Mouse (Mus musculus) cerebellum, adult 8-10 months (tissue): ENCODE measurements around the gene Vps37d.

Experiments used
- DNase-seq: peaks from one replicate; pipeline ENCODE4 v3.0.0; 2022

Gene Vps37d

DNA sequence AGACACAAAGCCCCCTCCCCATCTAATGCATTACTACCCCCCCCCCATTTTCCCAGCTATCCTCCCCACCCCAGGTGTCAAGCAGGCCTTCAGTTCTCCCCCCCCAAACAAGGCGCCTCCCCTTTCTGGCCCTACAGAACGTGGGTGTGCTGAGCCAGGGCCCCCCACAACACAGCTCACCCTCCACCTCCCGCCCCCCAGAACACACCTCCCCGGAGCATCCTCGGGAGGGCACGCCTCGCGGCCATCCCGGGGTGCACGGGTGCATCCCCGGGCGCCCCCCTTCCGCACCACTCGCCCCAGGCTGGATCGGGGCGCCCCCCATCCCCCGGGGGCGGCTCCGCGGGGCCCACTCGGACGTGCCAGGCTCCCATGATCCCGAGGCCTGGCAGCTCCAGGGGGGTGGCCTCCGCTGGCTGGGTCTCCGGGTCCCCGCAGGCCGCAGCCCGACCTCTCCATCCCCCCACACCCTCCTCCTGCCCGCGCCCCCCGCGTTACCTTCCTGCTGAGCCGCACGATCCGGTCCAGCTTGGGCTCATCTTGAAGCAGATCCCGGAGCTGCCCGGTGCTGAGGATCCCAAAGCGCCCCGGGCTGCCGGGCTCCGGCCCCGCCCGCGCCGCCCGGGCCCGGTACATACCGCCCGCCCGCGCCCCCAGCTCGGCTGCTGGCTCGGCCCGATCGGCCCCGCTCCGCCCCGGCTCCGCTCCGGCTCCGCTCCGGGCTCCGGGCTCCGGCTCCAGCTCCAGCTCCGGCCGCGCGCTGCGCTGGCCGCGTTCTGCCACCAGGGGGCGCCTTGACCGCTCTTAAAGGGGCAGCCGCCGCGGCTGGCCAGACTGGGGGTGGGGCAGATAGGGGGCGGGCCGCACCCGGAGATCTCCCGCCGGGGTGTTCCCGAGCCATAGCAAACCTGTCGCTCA lies at the start of gene Vps37d:
TSS of gene Vps37d (minus strand) at position 703 of the 918 bp plus-strand sequence.
- DNase-seq: peak; percentile 95

DNA sequence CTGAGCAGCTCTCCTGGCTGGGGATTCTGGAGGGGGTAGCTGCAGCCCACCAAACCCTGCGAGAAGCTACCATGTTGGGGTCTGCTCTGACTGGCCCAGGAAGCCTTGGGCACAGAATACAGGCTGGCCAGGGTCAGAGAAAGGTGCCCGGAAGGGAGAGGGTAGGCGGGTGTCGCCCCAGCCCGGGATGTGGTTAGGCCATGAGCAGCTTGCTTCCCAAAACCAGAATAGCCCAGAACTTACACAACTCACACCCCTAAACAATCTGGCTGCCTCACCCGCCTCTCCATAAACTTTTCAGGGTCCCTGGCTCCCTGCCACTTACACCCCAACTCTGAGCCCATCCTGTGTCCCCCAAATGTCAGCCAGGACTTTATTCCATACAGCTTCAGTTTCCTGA lies 49.6 kb upstream of the Vps37d start:
- DNase-seq: no peak

DNA sequence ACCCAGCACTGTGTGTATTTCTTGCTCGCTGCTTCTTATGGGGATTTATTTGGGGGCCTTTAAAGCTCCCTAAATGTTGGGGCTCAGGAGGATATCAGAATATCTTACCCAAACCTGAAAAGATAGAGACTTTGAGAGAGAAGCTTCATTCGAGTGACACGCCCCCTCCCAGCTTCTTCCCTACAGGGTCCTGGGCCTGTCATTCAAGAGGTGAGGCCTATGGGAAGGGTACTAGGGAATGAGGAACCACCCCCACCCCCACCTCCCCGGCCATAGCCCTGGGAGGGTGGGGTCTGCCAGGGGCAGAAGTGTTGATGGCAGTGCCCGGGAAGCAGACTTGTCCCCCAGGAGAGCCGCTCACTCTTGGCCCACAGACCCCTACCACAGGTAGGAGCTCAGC lies 48.1 kb upstream of the Vps37d start:
- DNase-seq: no peak

DNA sequence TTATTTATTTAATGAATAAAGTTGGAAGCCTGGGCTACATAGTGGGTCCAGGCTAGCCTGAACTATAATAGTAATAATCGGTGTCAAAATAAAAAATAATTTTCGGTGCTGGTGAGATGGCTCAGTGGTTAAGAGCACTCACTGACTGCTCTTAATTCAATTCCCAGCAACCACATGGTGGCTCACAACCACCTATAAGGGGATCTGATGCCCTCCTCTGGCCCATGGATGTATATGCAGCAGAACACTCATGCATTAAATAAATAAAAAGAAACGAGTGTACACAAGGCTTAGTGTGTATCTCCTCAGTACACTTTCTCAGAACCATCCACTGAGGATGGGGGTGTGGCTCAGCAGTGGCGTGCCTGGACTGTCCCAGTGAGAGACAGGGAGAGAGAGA lies 42.7 kb upstream of the Vps37d start:
- no peak for DNase-seq

DNA sequence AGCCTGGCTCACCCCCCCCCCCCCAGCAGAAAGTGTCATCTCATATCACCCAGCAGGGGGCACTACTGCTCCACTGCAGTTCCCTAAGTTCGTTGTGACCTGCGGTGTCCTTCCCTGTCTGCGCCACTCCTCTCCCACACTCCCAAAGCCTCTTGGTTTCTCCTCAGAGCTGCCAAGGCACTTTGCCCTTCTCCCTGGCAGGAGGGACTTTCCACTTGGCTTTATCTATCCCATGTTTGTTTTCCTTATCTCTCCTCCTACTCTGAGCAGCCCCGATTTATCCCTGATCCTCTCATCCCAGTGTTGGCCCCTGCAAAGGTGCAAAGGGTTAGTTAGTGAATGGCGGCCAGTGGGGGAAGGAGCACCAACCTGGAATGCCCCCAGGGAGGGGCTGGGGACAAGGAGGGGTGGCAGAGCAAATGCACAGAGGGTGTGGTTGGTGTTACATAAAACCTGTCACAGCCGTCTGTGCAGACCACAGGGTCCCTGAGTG lies 40.6 kb upstream of the Vps37d start:
- peak; percentile 63 for DNase-seq

DNA sequence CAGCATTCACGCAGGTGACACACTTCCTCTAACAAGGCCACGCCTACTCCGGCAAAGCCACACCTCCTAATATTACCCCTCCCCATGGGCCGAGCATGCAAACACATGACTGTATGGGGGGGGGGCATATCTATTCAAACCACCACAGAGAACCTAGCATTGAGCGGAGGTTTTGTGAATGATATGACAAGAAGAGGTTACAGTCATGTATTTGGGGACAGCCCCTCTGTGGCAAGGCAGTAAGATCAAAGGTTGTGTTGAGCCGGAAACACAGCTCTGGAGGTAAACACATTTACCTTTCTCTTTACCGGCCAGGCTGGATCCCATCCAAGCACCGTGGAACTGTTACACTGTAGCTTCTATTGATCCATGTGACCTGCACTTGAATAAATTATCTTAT lies 37.2 kb upstream of the Vps37d start:
- no peak for DNase-seq

DNA sequence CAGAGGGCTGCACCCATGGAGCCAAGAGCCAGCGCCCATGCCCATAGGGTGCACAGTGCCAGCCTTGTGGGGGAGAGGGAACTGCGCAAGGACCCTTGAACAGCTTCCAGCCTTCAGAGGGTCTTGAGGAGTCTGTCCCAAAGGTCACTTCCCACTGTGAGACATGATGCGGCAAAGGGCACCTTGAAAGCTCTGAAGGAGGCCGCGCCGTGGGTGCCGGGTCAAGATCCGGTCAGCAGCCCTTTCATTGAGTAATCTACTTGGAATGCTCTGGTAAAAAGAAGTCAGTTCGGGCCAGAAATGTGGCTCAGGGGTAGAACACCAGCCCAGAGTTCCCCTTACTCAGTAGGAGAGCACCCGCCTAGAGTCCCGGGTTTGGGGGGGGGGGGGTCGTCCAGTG lies 35.7 kb upstream of the Vps37d start:
- DNase-seq: no peak

DNA sequence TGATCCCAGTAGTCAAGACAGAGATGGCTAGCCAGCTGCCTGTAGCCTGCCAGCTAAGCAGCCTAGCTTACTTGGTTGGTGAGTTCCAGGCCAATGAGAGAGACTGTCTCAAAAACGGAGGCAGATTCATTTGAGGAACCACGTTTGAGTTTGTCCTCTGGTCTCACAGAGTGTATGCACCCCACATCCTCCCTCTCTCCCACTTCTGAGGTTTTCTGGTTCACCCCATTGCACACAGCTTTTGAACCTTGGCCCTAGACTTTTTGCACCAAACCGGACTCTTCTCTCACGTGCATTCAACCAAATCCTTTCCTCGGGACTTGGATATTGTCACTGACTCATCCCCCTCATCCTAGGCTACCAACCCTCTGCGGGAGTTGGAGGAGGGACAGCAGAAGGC lies 31.9 kb upstream of the Vps37d start:
- no peak for DNase-seq

DNA sequence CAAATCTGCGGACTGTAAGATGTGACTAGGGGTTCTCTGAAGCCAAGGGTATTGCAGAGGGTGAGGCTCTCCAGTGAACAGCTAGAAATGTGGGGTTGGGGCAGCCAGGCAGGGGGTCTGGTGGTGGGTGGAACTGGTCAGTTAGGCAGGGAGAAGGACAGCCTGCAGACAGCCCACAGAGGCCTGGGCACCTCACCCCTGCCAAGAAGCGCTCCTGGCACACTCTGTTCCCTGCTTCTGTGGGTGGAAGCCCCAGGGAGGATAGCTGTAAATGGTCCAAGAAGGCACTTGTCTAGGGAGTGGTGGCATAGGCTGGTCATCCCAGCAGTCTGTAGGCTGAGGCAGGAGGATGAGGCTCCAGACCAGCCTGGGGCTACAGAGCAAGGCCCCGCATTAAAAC lies 31.4 kb upstream of the Vps37d start:
- no peak for DNase-seq

DNA sequence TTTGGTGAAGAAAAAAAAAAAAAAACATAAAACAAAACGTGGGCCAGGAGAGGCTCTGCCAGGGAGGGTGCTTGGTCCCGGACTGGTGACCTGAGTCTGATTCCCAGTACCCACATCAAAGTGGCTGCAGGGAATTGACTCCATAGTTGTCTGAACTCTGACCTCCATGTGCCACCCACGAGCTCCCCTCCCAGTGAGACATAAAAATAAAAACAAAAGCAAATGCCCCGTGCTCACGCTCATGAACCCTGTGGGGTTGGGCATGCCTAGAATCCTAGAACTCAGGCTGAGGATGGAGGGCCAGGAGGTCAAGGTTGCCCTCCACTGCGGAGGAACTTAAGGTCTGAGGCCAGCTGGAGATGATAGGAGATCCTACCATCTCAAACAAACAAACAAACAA lies 31.0 kb upstream of the Vps37d start:
- no peak for DNase-seq

DNA sequence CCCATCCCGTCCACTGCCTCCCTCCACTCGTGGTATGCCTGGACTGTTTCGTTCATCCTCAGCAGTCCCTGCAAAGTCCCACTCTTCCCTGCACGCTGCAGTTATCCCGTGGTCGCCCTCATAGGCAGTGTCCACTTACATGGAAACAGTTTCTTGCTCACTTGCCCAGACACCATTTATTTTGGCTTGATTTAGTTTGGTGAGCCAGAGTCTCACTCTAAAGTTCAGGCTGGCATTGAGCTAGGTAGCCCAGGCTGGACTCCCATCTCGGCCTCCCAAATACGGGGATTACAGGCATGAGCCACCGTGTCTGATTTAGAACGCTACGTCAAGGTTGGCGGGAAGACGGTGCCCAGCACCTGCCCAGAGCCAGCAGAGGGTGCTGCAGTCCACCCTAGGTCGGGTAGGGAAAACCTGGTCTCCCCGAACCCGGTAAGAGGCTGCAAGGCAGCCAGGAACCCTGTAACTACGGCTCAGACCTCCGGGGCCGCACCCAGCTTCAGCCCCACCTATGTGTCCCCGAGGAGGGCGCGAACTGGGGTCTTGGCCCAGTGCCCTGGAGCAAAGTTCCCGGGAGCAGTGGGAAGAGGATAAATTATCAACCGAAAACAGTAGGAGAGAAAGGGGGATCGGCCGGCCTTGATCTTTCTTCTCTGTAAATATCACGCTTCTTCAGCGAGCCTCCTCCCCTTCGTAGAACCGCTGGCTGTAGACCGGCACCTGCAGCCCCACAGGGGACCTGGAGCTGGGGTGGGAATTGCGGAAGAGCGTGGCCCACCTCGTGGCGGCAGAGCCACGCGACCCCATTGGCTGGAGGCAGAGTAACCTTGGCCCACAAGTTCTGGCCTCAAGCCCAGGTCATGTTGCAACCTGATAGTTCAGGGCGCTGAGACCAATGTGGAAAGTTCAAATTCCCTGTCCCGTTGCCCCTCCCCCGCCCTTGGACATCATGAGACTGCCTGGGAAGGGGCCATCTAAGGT lies 29.7 kb upstream of the Vps37d start:
- peak; percentile 44 for DNase-seq

DNA sequence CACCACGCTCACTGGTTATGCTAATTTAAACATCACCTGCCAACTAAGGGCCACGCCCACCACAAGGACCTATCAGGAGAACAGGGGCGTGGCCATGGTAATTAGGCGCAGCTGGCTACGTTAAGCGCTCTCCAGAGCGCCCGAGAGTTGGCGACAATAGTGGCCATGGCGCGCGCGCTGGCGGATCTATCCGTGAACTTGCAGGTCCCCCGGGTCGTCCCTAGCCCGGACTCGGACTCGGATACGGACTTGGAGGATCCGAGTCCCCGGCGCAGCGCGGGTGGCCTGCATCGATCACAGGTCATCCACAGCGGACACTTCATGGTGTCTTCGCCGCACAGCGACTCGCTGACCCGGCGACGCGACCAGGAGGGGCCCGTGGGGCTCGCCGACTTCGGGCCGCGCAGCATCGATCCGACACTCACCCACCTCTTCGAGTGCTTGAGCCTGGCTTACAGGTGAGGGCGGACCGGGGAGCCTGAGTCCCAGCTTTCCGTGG lies 28.7 kb upstream of the Vps37d start:
- DNase-seq: peak; percentile 19

DNA sequence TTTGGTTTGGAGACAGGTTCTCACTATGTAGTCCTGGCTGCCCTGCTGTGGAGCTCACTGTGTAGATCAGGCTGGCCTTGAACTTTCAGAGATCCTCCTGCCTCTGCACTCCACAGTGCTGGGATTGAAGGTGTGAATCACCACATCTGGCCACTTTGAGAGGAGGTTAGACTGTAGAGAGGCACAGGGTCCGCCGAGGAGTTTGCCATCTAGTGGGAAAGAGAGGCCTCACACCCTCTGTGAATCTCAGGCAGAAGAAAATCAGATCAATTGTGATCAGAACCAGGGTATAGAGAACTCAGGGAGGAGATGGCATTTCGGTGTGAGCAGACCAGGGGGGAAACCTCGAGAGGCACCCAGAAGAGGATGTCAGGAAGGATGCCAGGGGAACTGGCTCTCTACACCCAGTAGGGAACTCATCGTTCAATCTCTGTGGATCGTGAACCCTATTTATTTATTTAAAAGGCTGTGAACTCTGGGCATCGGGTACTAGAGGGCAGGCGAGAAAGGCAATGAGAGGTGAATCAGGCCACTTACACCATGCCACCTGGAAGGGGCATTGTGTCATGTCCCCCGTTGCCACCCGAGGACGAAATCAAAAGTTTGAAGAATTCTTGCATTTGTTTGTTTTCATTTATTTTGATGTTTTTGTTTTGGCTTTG lies 26.1 kb upstream of the Vps37d start:
- DNase-seq: no peak

DNA sequence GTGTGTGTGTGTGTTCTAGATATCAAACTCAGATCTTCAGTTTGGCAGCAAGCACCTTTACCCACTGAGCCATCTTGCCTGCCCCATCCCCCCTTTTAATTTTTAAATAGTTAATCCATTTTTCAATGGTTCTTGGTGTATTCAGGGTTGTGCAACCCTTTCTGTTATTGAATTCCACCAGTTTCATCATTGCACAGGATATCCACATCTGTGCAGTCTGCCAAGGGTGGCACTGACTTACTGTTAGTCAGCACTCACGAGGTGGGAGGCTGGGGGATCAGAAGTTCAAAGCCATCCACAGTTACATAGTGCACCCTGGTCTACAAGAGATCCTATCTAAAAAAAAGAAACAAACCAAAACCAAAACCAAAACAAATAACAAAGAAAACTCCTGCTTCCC lies 22.9 kb upstream of the Vps37d start:
- no peak for DNase-seq

DNA sequence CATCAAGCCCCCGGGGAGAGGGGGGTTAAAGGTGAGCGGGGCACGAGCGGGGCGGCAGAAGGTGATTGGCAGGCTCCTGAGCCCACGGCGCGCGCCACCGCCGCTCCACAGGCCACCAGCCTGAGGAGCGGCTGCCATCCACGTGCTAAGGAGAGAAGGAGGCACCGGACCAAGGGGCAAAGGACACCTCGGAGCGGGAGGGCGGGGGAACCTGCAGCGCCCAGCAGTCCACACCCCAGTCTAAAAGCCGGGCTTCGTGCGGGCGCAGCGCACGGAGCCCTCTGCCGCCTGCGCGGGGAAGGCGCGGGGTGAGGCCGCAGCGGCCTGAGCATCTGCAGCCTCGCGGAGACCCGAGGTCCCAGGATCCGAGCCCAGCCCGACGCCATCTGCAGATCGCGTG lies 11.6 kb upstream of the Vps37d start, which contains the start of gene Mlxipl:
TSS of gene Mlxipl (plus strand) at position 238 of the 400 bp plus-strand sequence.
- no peak for DNase-seq

DNA sequence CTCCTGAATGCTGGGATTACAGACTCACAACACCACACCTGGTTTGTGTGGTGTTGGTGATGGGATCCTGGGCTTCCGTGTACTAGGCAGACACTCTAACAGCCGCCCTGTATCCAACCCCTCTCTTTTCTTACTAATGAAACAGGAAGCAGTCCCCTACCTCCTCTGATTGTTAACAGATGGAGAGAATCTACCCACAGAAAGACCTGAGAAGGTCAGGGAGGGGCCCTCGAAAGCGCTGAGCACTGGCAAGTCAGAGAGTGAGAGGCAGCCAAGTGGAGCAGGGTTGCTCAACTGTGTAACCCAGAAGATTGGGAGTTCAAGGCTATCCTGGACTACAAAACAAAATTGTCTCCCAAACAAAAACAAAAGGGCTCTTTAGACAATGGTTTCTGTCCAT lies 8.8 kb upstream of the Vps37d start:
- no peak for DNase-seq

DNA sequence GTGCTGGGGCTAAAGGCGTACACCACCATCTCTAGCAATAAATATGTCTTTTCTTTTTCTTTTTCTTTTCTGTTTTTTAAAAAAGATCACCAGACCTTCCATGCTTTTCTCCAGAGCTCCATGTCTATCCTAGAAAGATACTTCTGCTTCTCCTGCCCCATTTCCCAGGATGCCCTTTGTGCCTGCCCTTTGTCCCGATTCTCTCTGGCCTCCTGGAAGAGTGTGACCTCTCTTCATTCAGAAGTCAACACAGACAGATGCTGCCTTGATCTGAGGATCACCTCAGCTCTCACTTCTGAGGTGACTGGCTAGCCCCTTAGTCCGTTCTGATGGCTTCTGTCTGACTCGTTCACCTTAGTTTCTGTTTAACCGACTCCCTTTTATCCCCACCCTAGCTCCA lies 2.5 kb upstream of the Vps37d start:
- DNase-seq: no peak

DNA sequence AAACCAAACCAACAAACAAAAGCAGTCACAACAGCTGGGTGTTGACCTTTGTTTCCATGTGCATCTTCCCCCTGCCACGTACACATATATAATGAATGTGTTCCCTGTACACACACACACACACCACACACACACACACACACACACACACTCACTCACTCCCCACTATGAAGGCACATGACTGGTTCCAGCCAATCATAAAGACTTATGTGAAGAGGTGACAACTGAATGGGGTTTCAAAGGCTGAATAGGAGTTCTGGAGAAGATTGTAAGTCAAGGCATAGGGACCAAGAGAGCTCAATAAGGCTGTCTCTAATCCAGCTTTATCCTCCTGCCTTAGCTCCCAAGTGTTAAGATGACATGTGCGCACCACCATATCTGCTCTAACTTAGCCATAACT lies 1.5 kb upstream of the Vps37d start:
- no peak for DNase-seq

DNA sequence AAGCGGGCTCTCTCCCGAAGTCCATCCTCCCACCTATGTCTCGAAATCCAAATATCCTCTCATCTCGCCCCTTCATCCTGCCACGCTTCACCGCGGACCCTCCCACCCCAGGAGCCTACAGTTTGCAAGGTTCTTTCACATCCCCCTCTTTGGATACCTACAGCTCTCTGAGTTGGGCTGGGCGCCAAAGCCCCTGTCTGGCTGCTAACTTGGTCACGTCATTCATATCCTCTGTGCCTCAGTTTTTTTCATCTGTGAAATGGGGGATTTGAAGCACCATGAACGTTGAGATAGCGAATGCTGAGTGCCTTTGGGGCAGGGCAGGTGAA lies 380 bp upstream of the Vps37d start:
- DNase-seq: no peak

DNA sequence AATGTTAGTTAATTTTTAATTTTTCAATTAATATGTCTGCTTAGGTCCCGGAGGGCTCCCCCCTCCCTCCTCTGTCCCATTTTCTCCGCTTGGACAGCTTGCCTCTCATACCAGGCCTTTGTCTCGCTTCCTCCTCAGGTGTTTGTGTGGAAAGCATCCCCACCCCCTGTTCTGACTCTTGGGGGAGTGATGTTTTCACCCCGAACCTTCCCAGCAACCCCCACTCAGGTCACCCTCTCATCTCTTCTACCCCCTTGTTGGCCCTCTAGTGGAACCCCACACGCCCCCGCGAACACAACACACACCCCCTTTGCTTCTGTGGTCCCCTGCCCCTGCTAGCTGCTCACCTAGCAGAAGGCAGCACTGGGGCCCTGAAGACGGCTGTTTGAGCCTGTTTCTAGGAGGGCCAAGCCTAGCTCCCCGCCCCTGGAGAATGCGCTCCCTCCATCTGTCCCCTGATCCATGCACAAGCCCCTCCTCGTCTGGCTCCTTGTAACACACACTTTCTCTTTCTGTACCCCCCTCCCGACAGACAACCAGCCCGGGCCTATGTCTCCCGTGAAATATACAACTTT lies 1.0 kb downstream of the Vps37d start:
- DNase-seq: peak; percentile 37

DNA sequence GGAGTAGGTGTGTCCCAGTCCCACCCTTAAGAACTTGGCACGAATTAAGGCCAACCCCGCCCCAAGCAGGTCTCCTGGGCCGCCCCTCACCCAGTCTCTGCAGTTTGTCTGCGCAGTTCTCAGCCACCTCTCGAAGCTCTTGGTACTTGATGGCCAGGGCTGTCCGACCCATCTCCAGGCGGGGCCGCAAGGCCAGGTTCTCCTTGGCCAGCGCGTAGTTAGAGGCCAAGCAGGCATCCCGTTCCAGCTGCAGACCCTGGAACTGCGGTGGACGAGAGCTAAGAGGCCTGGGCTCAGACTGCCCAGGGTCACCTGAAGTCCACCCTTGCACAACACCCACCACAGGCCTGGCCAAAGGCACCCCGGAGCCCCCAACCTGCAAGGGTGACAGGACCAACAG lies 1.7 kb downstream of the Vps37d start:
- DNase-seq: no peak

DNA sequence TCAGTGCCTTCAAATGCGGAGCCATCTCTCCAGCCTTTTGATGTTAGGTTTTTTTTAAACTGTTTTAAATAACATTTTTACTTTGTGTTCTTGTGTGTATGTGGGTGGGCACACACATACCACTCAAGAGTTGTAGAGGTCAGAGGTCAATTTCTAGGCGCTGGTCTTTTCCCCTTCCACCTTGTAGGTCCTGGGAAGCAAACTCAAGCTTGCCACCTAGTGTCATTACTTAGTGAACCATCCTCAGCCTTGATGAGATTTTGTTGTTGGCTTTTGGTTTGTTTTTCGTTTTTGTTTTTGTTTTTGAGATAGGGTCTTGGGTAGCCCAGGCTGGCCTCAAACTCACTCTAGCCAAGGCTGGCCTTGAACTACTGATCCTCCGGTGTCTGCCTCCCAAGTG lies 2.4 kb downstream of the Vps37d start:
- DNase-seq: no peak
